Mouse (Mus musculus) lung, adult 2 months (tissue): Measurements from ENCODE around the gene Cab39.

Experiments
- CTCF ChIP-seq: fragments of 200-500 bp; IDR thresholded peaks from 2 replicates; pipeline ENCODE4 v1.5.1; 2011; ENCODE audit warnings: mild to moderate bottlenecking, low read length, control low read depth; ENCODE audit not compliant: insufficient read depth
- POLR2A ChIP-seq: fragments of 200-500 bp; IDR thresholded peaks from 2 replicates; pipeline ENCODE4 v1.6.1; 2011; ENCODE audit warnings: low read depth, mild to moderate bottlenecking, control low read depth, low read length, borderline replicate concordance; ENCODE audit errors: extremely low read depth

DNA sequence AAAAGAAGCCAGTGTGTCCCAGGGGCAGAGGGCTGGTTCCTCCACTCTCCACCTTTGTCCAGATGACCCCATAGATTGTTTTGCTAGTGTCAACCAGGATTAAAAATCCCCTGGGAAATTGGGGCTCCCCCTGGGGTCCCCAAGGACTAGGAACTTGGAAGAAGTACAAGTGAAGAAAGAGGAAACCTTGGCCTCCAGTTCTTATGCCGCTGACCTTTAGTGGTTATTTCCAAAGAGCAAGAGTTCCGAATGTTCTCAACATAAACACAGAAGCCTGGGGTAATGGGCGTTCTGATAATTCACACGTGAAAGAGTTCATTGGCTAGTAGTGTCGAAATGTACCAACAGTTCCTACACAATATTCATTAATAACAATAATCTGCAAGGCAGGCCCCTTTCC is 46.7 kb upstream of the Cab39 start:
- TF ChIP-seq CTCF (no peak), POLR2A (no peak)
